Mouse (Mus musculus): ENCODE data around the gene Comt. TPM values are rescaled to one million over a fixed set of nuclear protein-coding genes. Genes with fewer than 3 reads are reported as not detected.

Gene Comt
- polyA plus RNA-seq, 1 experiment from 2014 or later = 112 TPM

- peaks cover 3% of the 10 kb centered on the region; the same call in 1 of the 2 replicates for H3K36me3 ChIP-seq (ENCODE audit: control insufficient read depth, insufficient read depth, low read length)
- H3K27ac ChIP-seq (ENCODE audit: low read length) = no peak overlapping the region
- no peaks in the 10 kb centered on the region for H3K27me3 ChIP-seq (ENCODE audit: control insufficient read depth, insufficient read depth, low read depth, low read length)
- H3K4me2 ChIP-seq (ENCODE audit: low read length) = no peak overlapping the region
- WGBS = 98% methylated on average over 4 of the region's 4 CpGs
- no peaks in the 10 kb centered on the region for H3K4me1 ChIP-seq (ENCODE audit: control insufficient read depth, insufficient read depth, low read length)
- no peak overlapping the region for H3K4me3 ChIP-seq (ENCODE audit: low read depth, low read length)
- no peak for ATAC-seq
- H3K9ac ChIP-seq (ENCODE audit: low read depth, low read length) = no peak overlapping the region
- no peaks in the 10 kb centered on the region for H3K9me3 ChIP-seq (replicated peaks; ENCODE audit: control insufficient read depth, low read length, poor library complexity, severe bottlenecking)
Measured at GRCm38 (mm10) chr16:18449005-18449404, 22.4 kb upstream of the Comt start.

- no peaks in the 10 kb centered on the region for H3K4me1 ChIP-seq (ENCODE audit: control insufficient read depth, insufficient read depth, low read length)
- no peaks in the 10 kb centered on the region for H3K27me3 ChIP-seq (ENCODE audit: control insufficient read depth, insufficient read depth, low read depth, low read length)
- H3K9ac ChIP-seq (ENCODE audit: low read depth, low read length) = no peak overlapping the region
- H3K36me3 ChIP-seq (ENCODE audit: control insufficient read depth, insufficient read depth, low read length) = peaks cover 3% of the 10 kb centered on the region; the same call in 1 of the 2 replicates
- H3K27ac ChIP-seq (ENCODE audit: low read length) = no peak overlapping the region
- no peaks in the 10 kb centered on the region for H3K9me3 ChIP-seq (replicated peaks; ENCODE audit: control insufficient read depth, low read length, poor library complexity, severe bottlenecking)
- 86% methylated on average over 6 of the region's 6 CpGs for WGBS
- H3K4me3 ChIP-seq (ENCODE audit: low read depth, low read length) = no peak overlapping the region
- H3K4me2 ChIP-seq (ENCODE audit: low read length) = no peak overlapping the region
- no peak for ATAC-seq
Measured at GRCm38 (mm10) chr16:18448104-18448503, 21.5 kb upstream of the Comt start.

- no peak overlapping the region for H3K27ac ChIP-seq (ENCODE audit: low read length)
- no peak for ATAC-seq
- H3K9ac ChIP-seq (ENCODE audit: low read depth, low read length) = no peak overlapping the region
- H3K4me1 ChIP-seq (ENCODE audit: control insufficient read depth, insufficient read depth, low read length) = no peaks in the 10 kb centered on the region
- no peaks in the 10 kb centered on the region for H3K9me3 ChIP-seq (replicated peaks; ENCODE audit: control insufficient read depth, low read length, poor library complexity, severe bottlenecking)
- no peak overlapping the region for H3K4me2 ChIP-seq (ENCODE audit: low read length)
- H3K36me3 ChIP-seq (ENCODE audit: control insufficient read depth, insufficient read depth, low read length) = peaks cover 3% of the 10 kb centered on the region; the same call in 1 of the 2 replicates
- no peaks in the 10 kb centered on the region for H3K27me3 ChIP-seq (ENCODE audit: control insufficient read depth, insufficient read depth, low read depth, low read length)
- no peak overlapping the region for H3K4me3 ChIP-seq (ENCODE audit: low read depth, low read length)
Measured at GRCm38 (mm10) chr16:18447243-18447642, 20.6 kb upstream of the Comt start.

GRCm38 (mm10) chr16:18443385-18443841, 16.8 kb upstream of the Comt start:
- Histone ChIP-seq H3K27ac (ENCODE audit: low read length) (no peak overlapping the region), H3K4me3 (ENCODE audit: low read depth, low read length) (no peak overlapping the region), H3K4me2 (ENCODE audit: low read length) (no peak overlapping the region), H3K36me3 (ENCODE audit: control insufficient read depth, insufficient read depth, low read length) (peaks cover 10% of the 10 kb centered on the region; the same call in 1 of the 2 replicates), H3K4me1 (ENCODE audit: control insufficient read depth, insufficient read depth, low read length) (no peaks in the 10 kb centered on the region), H3K9ac (ENCODE audit: low read depth, low read length) (no peak overlapping the region), H3K27me3 (ENCODE audit: control insufficient read depth, insufficient read depth, low read depth, low read length) (no peaks in the 10 kb centered on the region), H3K9me3 (replicated peaks; ENCODE audit: control insufficient read depth, low read length, poor library complexity, severe bottlenecking) (no peaks in the 10 kb centered on the region)
- peak; percentile 93 for ATAC-seq
- WGBS = 23% methylated on average over 8 of the region's 8 CpGs

- no peak overlapping the region for H3K4me3 ChIP-seq (ENCODE audit: low read depth, low read length)
- H3K4me2 ChIP-seq (ENCODE audit: low read length) = no peak overlapping the region
- H3K36me3 ChIP-seq (ENCODE audit: control insufficient read depth, insufficient read depth, low read length) = peaks cover 3% of the 10 kb centered on the region; the same call in 1 of the 2 replicates
- no peak for ATAC-seq
- 92% methylated on average over 6 of the region's 6 CpGs for WGBS
- no peaks in the 10 kb centered on the region for H3K9me3 ChIP-seq (replicated peaks; ENCODE audit: control insufficient read depth, low read length, poor library complexity, severe bottlenecking)
- H3K9ac ChIP-seq (ENCODE audit: low read depth, low read length) = no peak overlapping the region
- H3K27ac ChIP-seq (ENCODE audit: low read length) = no peak overlapping the region
- no peaks in the 10 kb centered on the region for H3K4me1 ChIP-seq (ENCODE audit: control insufficient read depth, insufficient read depth, low read length)
- H3K27me3 ChIP-seq (ENCODE audit: control insufficient read depth, insufficient read depth, low read depth, low read length) = no peaks in the 10 kb centered on the region
Measured at GRCm38 (mm10) chr16:18436128-18436527, 9.5 kb upstream of the Comt start.

GRCm38 (mm10) chr16:18433341-18433920, 6.8 kb upstream of the Comt start:
- Histone ChIP-seq H3K27ac (ENCODE audit: low read length) (no peak overlapping the region), H3K4me2 (ENCODE audit: low read length) (no peak overlapping the region), H3K9me3 (replicated peaks; ENCODE audit: control insufficient read depth, low read length, poor library complexity, severe bottlenecking) (no peaks in the 10 kb centered on the region), H3K4me3 (ENCODE audit: low read depth, low read length) (no peak overlapping the region), H3K27me3 (ENCODE audit: control insufficient read depth, insufficient read depth, low read depth, low read length) (no peaks in the 10 kb centered on the region), H3K4me1 (ENCODE audit: control insufficient read depth, insufficient read depth, low read length) (no peaks in the 10 kb centered on the region), H3K36me3 (ENCODE audit: control insufficient read depth, insufficient read depth, low read length) (0 out of 2 replicates have a peak, but pooled peaks cover under 1% of the 10 kb centered on the region), H3K9ac (ENCODE audit: low read depth, low read length) (no peak overlapping the region)
- 98% methylated on average over 5 of the region's 5 CpGs for WGBS
- no peak for ATAC-seq

GRCm38 (mm10) chr16:18430641-18431212, 4.1 kb upstream of the Comt start:
- no peak overlapping the region for H3K4me3 ChIP-seq (ENCODE audit: low read depth, low read length)
- no peak overlapping the region for H3K27ac ChIP-seq (ENCODE audit: low read length)
- ATAC-seq = no peak
- no peaks in the 10 kb centered on the region for H3K9me3 ChIP-seq (replicated peaks; ENCODE audit: control insufficient read depth, low read length, poor library complexity, severe bottlenecking)
- H3K4me1 ChIP-seq (ENCODE audit: control insufficient read depth, insufficient read depth, low read length) = peaks cover 3% of the 10 kb centered on the region; the same call in 1 of the 2 replicates
- H3K36me3 ChIP-seq (ENCODE audit: control insufficient read depth, insufficient read depth, low read length) = no peaks in the 10 kb centered on the region
- WGBS = 89% methylated on average over 8 of the region's 8 CpGs
- H3K4me2 ChIP-seq (ENCODE audit: low read length) = no peak overlapping the region
- no peaks in the 10 kb centered on the region for H3K27me3 ChIP-seq (ENCODE audit: control insufficient read depth, insufficient read depth, low read depth, low read length)
- H3K9ac ChIP-seq (ENCODE audit: low read depth, low read length) = no peak overlapping the region

- 92% methylated on average over 8 of the region's 8 CpGs for WGBS
- no peaks in the 10 kb centered on the region for H3K36me3 ChIP-seq (ENCODE audit: control insufficient read depth, insufficient read depth, low read length)
- H3K9ac ChIP-seq (ENCODE audit: low read depth, low read length) = no peak overlapping the region
- no peaks in the 10 kb centered on the region for H3K9me3 ChIP-seq (replicated peaks; ENCODE audit: control insufficient read depth, low read length, poor library complexity, severe bottlenecking)
- ATAC-seq = no peak
- peaks cover 13% of the 10 kb centered on the region for H3K4me1 ChIP-seq (ENCODE audit: control insufficient read depth, insufficient read depth, low read length)
- no peaks in the 10 kb centered on the region for H3K27me3 ChIP-seq (ENCODE audit: control insufficient read depth, insufficient read depth, low read depth, low read length)
- H3K4me3 ChIP-seq (ENCODE audit: low read depth, low read length) = no peak overlapping the region
- H3K27ac ChIP-seq (ENCODE audit: low read length) = no peak overlapping the region
- no peak overlapping the region for H3K4me2 ChIP-seq (ENCODE audit: low read length)
Measured at GRCm38 (mm10) chr16:18429641-18430040, 3.0 kb upstream of the Comt start.

- ATAC-seq = no peak
- Histone ChIP-seq H3K4me1 (ENCODE audit: control insufficient read depth, insufficient read depth, low read length) (peaks cover 22% of the 10 kb centered on the region), H3K9me3 (replicated peaks; ENCODE audit: control insufficient read depth, low read length, poor library complexity, severe bottlenecking) (no peaks in the 10 kb centered on the region), H3K27ac (ENCODE audit: low read length) (no peak overlapping the region), H3K4me2 (ENCODE audit: low read length) (no peak overlapping the region), H3K4me3 (ENCODE audit: low read depth, low read length) (no peak overlapping the region), H3K9ac (ENCODE audit: low read depth, low read length) (no peak overlapping the region), H3K27me3 (ENCODE audit: control insufficient read depth, insufficient read depth, low read depth, low read length) (no peaks in the 10 kb centered on the region), H3K36me3 (ENCODE audit: control insufficient read depth, insufficient read depth, low read length) (no peaks in the 10 kb centered on the region)
- 91% methylated on average over 7 of the region's 7 CpGs for WGBS
Measured at GRCm38 (mm10) chr16:18428516-18429042, 1.9 kb upstream of the Comt start.
